Mouse (Mus musculus) megakaryocyte, adult 5-6 weeks (primary cell): ENCODE measurements around the gene Narfl. TPM values are rescaled to one million over a fixed set of nuclear protein-coding genes. Genes with fewer than 3 reads are reported as not detected.
A peak's percentile ranks its signal among the peaks of the same experiment; 100 is the strongest.

Experiments used
- ATAC-seq: 2 replicates; pipeline ENCODE4 v1.8.0; 2016; ENCODE audit warnings: mild to moderate bottlenecking, inconsistent platforms; ENCODE audit not compliant: poor library complexity, severe bottlenecking
- total RNA-seq, 2 experiments: library from RNA; stranded (forward) in 1 of 2; stranded (reverse) in 1 of 2; fragments of 153-499, 151-499 nt in 1 of 2; fragments of 221-1000, 200-1000 nt in 1 of 2; gene quantifications; 2 replicates each; pipeline versions ENCODE4 v1.2.3 to v1.2.4; 2015 to 2017

Gene Narfl
- total RNA-seq, 2 experiments from 2014 or later: 11.6 to 28.3 TPM

DNA sequence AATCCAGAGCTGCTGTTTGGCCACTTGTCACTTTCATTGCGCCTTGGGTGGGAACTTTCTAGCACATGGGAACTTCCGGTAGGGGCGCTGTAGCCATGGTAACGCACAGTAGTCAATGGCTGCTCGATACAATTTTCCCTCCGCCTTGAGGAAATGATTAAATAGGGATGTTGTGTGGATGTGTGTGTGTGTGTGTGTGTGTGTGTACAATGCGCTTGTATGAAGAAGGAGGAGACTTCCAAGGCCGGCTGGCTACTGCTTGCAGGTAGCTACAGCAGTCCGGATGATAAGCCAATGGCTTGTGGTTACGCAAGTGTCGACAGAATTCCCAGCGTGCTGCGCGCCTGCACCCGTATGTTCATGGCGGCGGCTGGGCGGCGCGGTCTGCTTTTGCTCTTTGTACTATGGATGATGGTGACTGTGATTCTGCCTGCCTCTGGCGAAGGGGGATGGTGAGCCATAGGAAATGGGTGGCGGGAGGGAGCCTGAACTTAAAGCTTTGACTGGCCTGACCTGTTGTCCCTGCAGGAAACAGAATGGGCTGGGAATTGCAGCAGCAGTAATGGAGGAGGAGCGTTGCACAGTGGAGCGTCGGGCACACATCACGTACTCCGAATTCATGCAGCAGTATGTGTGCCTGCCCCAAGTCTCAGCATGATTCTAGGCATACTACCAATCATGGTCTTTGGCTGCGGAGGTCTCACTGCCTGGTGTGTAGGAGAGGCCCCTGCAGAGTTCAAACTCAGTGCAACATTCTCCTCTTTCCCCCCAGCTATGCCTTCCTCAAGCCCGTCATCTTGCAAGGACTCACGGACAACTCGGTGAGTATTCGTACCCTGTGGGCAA lies 55.4 kb downstream of the Narfl start, which contains the start of gene Jmjd8:
TSS of gene Jmjd8 (plus strand) at position 156 of the 846 bp plus-strand sequence.
- peak; percentile 34 for ATAC-seq

- no peak for ATAC-seq
Observed at GRCm38 (mm10) chr17:25829558-25830017, 56.0 kb downstream of the Narfl start.

DNA sequence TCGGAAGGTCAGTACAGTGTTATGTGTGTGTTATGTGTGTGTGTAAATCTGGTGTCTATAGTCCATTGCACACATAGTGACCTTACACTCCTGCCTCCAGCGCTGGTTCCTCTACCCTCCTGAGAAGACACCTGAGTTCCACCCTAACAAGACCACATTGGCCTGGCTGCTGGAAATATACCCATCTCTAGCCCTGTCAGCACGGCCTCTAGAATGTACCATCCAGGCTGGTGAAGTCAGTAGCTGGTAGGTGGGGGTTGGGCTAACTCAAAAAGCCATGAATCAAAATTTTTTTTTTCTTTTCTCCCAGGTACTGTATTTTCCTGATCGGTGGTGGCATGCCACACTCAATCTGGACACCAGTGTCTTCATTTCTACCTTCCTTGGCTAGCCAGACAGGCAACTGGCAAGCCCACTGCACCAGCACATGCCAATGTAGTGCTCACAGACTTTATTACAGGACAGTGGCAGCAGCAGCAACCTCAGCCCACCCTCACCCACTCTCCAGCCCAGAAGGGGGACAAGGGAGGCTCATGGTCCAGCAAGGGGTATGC lies 56.7 kb downstream of the Narfl start:
- ATAC-seq: no peak

DNA sequence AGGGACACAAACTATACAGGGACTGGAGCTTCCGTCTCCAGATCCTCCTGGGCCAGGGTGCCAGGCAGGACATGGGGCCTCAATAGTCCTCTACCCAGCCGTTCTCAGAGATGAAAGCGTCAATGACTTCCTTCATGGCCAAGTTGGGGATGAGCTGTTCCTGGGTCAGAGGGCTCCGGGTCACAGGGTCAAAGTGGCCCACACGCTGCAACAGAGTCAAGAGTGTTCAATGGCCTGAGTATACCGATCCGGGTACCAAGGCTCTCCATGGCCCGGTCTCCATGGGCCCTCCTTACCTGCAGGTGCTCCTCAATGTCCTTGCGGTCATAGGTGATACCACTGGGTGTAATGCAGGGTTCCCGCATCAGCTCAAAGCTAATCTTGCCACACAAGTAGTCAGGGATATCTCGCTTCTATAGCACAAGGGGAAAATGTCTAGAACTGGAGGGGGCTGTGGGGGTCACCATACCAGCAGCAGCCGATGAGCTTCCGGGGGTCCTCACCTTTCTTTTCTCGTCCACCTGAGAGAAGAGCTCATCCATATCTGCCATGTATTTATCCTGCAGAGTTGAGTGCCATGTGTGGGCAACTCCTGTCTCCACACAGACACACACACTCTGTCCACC lies 57.3 kb downstream of the Narfl start:
- no peak for ATAC-seq

- no peak for ATAC-seq
Observed at GRCm38 (mm10) chr17:25831451-25832281, 58.1 kb downstream of the Narfl start.

GRCm38 (mm10) chr17:25832436-25833290 lies 59.1 kb downstream of the Narfl start:
- ATAC-seq: peak; percentile 86

Other genes starting within 250 kb of the Narfl start
- gene Sox8, start 203.1 kb upstream of the Narfl start, total RNA-seq (2015): not detected in 2 replicates
- not detected in 2 replicates for gene Sox8, start 203.1 kb upstream of the Narfl start, total RNA-seq (2017)
- 37.8 and 38.4 TPM in 2 replicates for gene Lmf1, start 194.7 kb upstream of the Narfl start, total RNA-seq (2015)
- gene Lmf1, start 194.7 kb upstream of the Narfl start, total RNA-seq (2017): 16.7 and 17.0 TPM in 2 replicates
- not detected in 2 replicates for gene Gng13, start 56.6 kb upstream of the Narfl start, total RNA-seq (2015)
- gene Gng13, start 56.6 kb upstream of the Narfl start, total RNA-seq (2017): not detected in 2 replicates
- 11.2 and 17.1 TPM in 2 replicates for gene Chtf18, start 46.4 kb upstream of the Narfl start, total RNA-seq (2015)
- 19.9 and 21.8 TPM in 2 replicates for gene Chtf18, start 46.4 kb upstream of the Narfl start, total RNA-seq (2017)
- gene Rpusd1, start 46.1 kb upstream of the Narfl start, total RNA-seq (2015): 6.0 and 7.0 TPM in 2 replicates
- 3.9 TPM in 2 replicates for gene Rpusd1, start 46.1 kb upstream of the Narfl start, total RNA-seq (2017)
- 0.16 TPM in 1 of 2 replicates, not detected in the other for gene Mslnl, start 37.7 kb upstream of the Narfl start, total RNA-seq (2015)
- not detected in 2 replicates for gene Mslnl, start 37.7 kb upstream of the Narfl start, total RNA-seq (2017)
- gene Msln, start 19.4 kb upstream of the Narfl start, total RNA-seq (2015): not detected in 2 replicates
- gene Msln, start 19.4 kb upstream of the Narfl start, total RNA-seq (2017): not detected in 2 replicates
- gene Haghl, start 11.9 kb downstream of the Narfl start, total RNA-seq (2015): 10.3 and 10.5 TPM in 2 replicates
- 10.7 and 15.9 TPM in 2 replicates for gene Haghl, start 11.9 kb downstream of the Narfl start, total RNA-seq (2017)
- gene Ccdc78, start 12.8 kb downstream of the Narfl start, total RNA-seq (2015): not detected in 2 replicates
- 0.16 TPM in 1 of 2 replicates, not detected in the other for gene Ccdc78, start 12.8 kb downstream of the Narfl start, total RNA-seq (2017)
- gene Fam173a, start 19.1 kb downstream of the Narfl start, total RNA-seq (2015): 69.7 and 85.6 TPM in 2 replicates
- 17.7 and 36.5 TPM in 2 replicates for gene Fam173a, start 19.1 kb downstream of the Narfl start, total RNA-seq (2017)
- gene AC134908.4, start 21.9 kb downstream of the Narfl start, total RNA-seq (2015): 0.69 and 7.2 TPM in 2 replicates
- not detected in 2 replicates for gene AC134908.4, start 21.9 kb downstream of the Narfl start, total RNA-seq (2017)
- gene Metrn, start 23.4 kb downstream of the Narfl start, total RNA-seq (2015): 2.6 and 3.2 TPM in 2 replicates
- gene Metrn, start 23.4 kb downstream of the Narfl start, total RNA-seq (2017): 8.3 and 11.2 TPM in 2 replicates
- gene Fbxl16, start 35.3 kb downstream of the Narfl start, total RNA-seq (2015): not detected in 2 replicates
- gene Fbxl16, start 35.3 kb downstream of the Narfl start, total RNA-seq (2017): not detected in 2 replicates
- gene Wdr24, start 49.9 kb downstream of the Narfl start, total RNA-seq (2015): 4.6 and 6.9 TPM in 2 replicates
- 12.3 and 15.1 TPM in 2 replicates for gene Wdr24, start 49.9 kb downstream of the Narfl start, total RNA-seq (2017)
- gene Jmjd8, start 55.1 kb downstream of the Narfl start, total RNA-seq (2015): 6.0 and 7.7 TPM in 2 replicates
- 10.6 and 14.4 TPM in 2 replicates for gene Jmjd8, start 55.1 kb downstream of the Narfl start, total RNA-seq (2017)
- gene Stub1, start 59.6 kb downstream of the Narfl start, total RNA-seq (2015): 48.4 and 54.7 TPM in 2 replicates
- gene Stub1, start 59.6 kb downstream of the Narfl start, total RNA-seq (2017): 62.6 and 67.6 TPM in 2 replicates
- gene Rhbdl1, start 63.5 kb downstream of the Narfl start, total RNA-seq (2015): 0.98 and 1.4 TPM in 2 replicates
- 0.55 and 0.69 TPM in 2 replicates for gene Rhbdl1, start 63.5 kb downstream of the Narfl start, total RNA-seq (2017)
- 0.07 TPM in 1 of 2 replicates, not detected in the other for gene Gm20683, start 68.0 kb downstream of the Narfl start, total RNA-seq (2015)
- 0.33 TPM in 1 of 2 replicates, not detected in the other for gene Gm20683, start 68.0 kb downstream of the Narfl start, total RNA-seq (2017)
- 14.0 and 15.6 TPM in 2 replicates for gene Rhot2, start 71.1 kb downstream of the Narfl start, total RNA-seq (2015)
- 13.9 and 30.4 TPM in 2 replicates for gene Rhot2, start 71.1 kb downstream of the Narfl start, total RNA-seq (2017)
- gene Wdr90, start 87.7 kb downstream of the Narfl start, total RNA-seq (2015): 17.3 and 19.3 TPM in 2 replicates
- gene Wdr90, start 87.7 kb downstream of the Narfl start, total RNA-seq (2017): 7.8 and 9.5 TPM in 2 replicates
- 1.8 and 3.5 TPM in 2 replicates for gene Mcrip2, start 95.0 kb downstream of the Narfl start, total RNA-seq (2015)
- 3.1 and 4.1 TPM in 2 replicates for gene Mcrip2, start 95.0 kb downstream of the Narfl start, total RNA-seq (2017)
- gene Mettl26, start 101.3 kb downstream of the Narfl start, total RNA-seq (2015): 18.9 and 20.3 TPM in 2 replicates
- 3.7 and 6.0 TPM in 2 replicates for gene Mettl26, start 101.3 kb downstream of the Narfl start, total RNA-seq (2017)
- 1.0 and 1.6 TPM in 2 replicates for gene Wfikkn1, start 107.1 kb downstream of the Narfl start, total RNA-seq (2015)
- gene Wfikkn1, start 107.1 kb downstream of the Narfl start, total RNA-seq (2017): 0.04 and 0.15 TPM in 2 replicates
- 7.9 and 12.8 TPM in 2 replicates for gene Rab40c, start 146.0 kb downstream of the Narfl start, total RNA-seq (2015)
- gene Rab40c, start 146.0 kb downstream of the Narfl start, total RNA-seq (2017): 9.1 and 16.1 TPM in 2 replicates
- gene Pigq, start 171.2 kb downstream of the Narfl start, total RNA-seq (2015): 44.2 and 45.2 TPM in 2 replicates
- gene Pigq, start 171.2 kb downstream of the Narfl start, total RNA-seq (2017): 33.8 and 36.5 TPM in 2 replicates
- not detected in 2 replicates for gene Nhlrc4, start 171.2 kb downstream of the Narfl start, total RNA-seq (2015)
- not detected in 2 replicates for gene Nhlrc4, start 171.2 kb downstream of the Narfl start, total RNA-seq (2017)
- gene A930017K11Rik, start 178.8 kb downstream of the Narfl start, total RNA-seq (2015): not detected in 2 replicates
- gene A930017K11Rik, start 178.8 kb downstream of the Narfl start, total RNA-seq (2017): not detected in 2 replicates
- 9.1 and 10.4 TPM in 2 replicates for gene Capn15, start 212.0 kb downstream of the Narfl start, total RNA-seq (2015)
- 3.5 and 3.7 TPM in 2 replicates for gene Capn15, start 212.0 kb downstream of the Narfl start, total RNA-seq (2017)